Mouse (Mus musculus) liver, embryonic 15.5 days (tissue): ENCODE results near the gene Odf3l2. TPM values are rescaled to one million over a fixed set of nuclear protein-coding genes. Genes with fewer than 3 reads are reported as not detected.

Experiments
- ATAC-seq: fragments of 200-750 bp; cut with Nextera tagmentation; 2 replicates; pipeline ENCODE4 v1.8.0; 2017; ENCODE audit warnings: moderate number of reproducible peaks, mild to moderate bottlenecking, moderate library complexity; ENCODE audit not compliant: insufficient read depth
- H3K27ac ChIP-seq: fragments of 300-500 bp; sonication (generic); replicated peaks from 2 replicates; pipeline ENCODE4 v1.5.1; 2015; ENCODE audit warnings: mild to moderate bottlenecking, inconsistent platforms
- H3K27me3 ChIP-seq: fragments of 300-500 bp; sonication (generic); 2 replicates; pipeline ENCODE4 v1.6.1; 2015; ENCODE audit warnings: mild to moderate bottlenecking, inconsistent platforms
- H3K36me3 ChIP-seq: fragments of 300-500 bp; sonication (generic); replicated peaks from 2 replicates; pipeline ENCODE4 v1.6.1; 2015; ENCODE audit warnings: moderate library complexity, mild to moderate bottlenecking, inconsistent platforms
- H3K4me1 ChIP-seq: fragments of 300-500 bp; sonication (generic); replicated peaks from 2 replicates; pipeline ENCODE4 v1.6.1; 2015; ENCODE audit warnings: inconsistent platforms
- H3K4me2 ChIP-seq: fragments of 300-500 bp; sonication (generic); 2 replicates; pipeline ENCODE4 v1.6.1; 2015; ENCODE audit warnings: moderate library complexity, mild to moderate bottlenecking, inconsistent platforms
- H3K4me3 ChIP-seq: fragments of 300-500 bp; sonication (generic); replicated peaks from 2 replicates; pipeline ENCODE4 v1.5.1; 2015; ENCODE audit warnings: mild to moderate bottlenecking, inconsistent platforms
- H3K9ac ChIP-seq: fragments of 300-500 bp; sonication (generic); 2 replicates; pipeline ENCODE4 v1.6.1; 2015; ENCODE audit warnings: moderate library complexity, mild to moderate bottlenecking, inconsistent platforms
- H3K9me3 ChIP-seq: fragments of 300-500 bp; sonication (generic); replicated peaks from 2 replicates; pipeline ENCODE4 v1.6.1; 2016; ENCODE audit warnings: inconsistent platforms
- WGBS: fragments of 180-500 bp; shearing (Covaris S2); methylation state at CpG from one replicate; pipeline ENCODE4 v1.1.7; 2015; ENCODE audit warnings: mixed read lengths; ENCODE audit not compliant: insufficient replicate concordance; 5-methylcytosine and 5-hydroxymethylcytosine counted together
- polyA plus RNA-seq: library from polyadenylated mRNA; unstranded; fragments of >200 nt; fragmentation: Nextera tagmentation; extraction: Ambion mirVana; gene quantifications from 2 replicates; pipeline ENCODE4 v1.2.1, GENCODE M21; 2015

Gene Odf3l2
- polyA plus RNA-seq, 1 experiment from 2014 or later, result not detected

- Histone ChIP-seq H3K9me3 (no peaks in the 10 kb centered on the region), H3K27me3 (no peaks in the 10 kb centered on the region; the same call in 1 of the 2 replicates), H3K4me2 (peak overlapping the region; percentile 89), H3K4me1 (peaks cover 45% of the 10 kb centered on the region), H3K4me3 (peak overlapping the region; percentile 72), H3K36me3 (peaks cover 55% of the 10 kb centered on the region), H3K9ac (peak overlapping the region; percentile 84), H3K27ac (peak overlapping the region; percentile 99)
- no peak for ATAC-seq
- WGBS, result 73% methylated on average over 6 of the region's 6 CpGs
Observed at GRCm38 (mm10) chr10:79683726-79684640, 38.4 kb upstream of the Odf3l2 start.

DNA sequence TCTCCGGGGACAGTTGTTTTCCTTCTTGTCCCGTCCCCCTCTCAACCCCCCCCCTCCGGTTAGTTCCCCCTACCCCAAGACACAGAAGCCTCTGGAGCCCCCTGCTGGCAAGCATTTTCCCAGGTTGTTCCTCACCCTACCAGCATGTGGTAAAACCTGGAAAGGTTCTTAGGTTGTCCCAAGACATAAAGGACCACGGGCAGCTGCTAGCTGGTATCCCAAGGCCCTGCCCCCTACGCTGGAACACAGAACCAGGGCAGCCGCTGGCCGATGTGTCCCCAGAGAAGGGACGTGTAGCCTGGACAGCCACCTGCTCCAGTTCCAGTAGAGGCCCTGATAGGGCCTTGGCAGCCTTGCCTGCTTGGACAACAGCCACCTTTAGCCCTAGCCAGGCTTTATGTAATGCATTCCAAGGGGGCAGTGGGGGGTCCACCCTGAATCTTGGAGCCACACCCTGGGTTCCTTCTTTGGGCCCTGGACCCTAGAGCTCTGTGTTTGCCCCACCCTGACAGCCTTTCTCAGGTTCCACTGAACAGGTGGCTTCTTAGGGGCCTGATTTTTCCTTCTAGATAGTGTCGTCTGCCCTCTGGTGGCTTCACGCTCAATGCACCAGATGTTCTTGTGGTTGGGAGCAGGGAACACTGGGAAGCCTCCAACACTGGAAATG lies 37.5 kb upstream of the Odf3l2 start:
- H3K4me2 ChIP-seq, result peak overlapping the region; percentile 89
- H3K9ac ChIP-seq, result peak overlapping the region; percentile 84
- H3K27me3 ChIP-seq, result no peaks in the 10 kb centered on the region; the same call in 1 of the 2 replicates
- H3K36me3 ChIP-seq, result peaks cover 46% of the 10 kb centered on the region
- peak overlapping the region; percentile 99 for H3K27ac ChIP-seq
- H3K4me3 ChIP-seq, result peak overlapping the region; percentile 72
- no peak for ATAC-seq
- H3K9me3 ChIP-seq, result no peaks in the 10 kb centered on the region
- under 1% methylated on average over 10 of the region's 10 CpGs for WGBS
- H3K4me1 ChIP-seq, result peaks cover 45% of the 10 kb centered on the region

DNA sequence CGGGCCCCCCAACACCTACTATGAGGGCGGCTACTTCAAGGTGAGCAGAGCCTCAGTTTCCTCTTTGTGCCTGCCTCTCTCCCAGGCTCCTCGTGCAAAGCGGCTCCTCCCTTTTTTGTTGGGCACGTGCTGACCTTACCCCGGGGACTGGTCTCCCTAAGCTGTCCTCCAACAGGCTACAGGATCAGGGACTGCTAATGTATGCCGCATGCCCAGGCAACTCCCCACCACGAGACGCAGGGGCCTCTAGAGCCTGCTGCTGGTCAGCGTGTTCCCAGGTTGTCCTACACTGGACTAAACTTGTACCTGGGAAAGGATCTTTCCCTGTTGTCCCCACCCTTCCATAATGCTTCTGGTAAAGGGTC lies 37.0 kb upstream of the Odf3l2 start:
- WGBS, result 0% methylated on average over 10 of the region's 10 CpGs
- peak overlapping the region; percentile 89 for H3K4me2 ChIP-seq
- no peak for ATAC-seq
- no peaks in the 10 kb centered on the region; the same call in 1 of the 2 replicates for H3K27me3 ChIP-seq
- peak overlapping the region; percentile 72 for H3K4me3 ChIP-seq
- peak overlapping the region; percentile 84 for H3K9ac ChIP-seq
- H3K27ac ChIP-seq, result peak overlapping the region; percentile 99
- H3K36me3 ChIP-seq, result peaks cover 41% of the 10 kb centered on the region
- peaks cover 45% of the 10 kb centered on the region for H3K4me1 ChIP-seq
- no peaks in the 10 kb centered on the region for H3K9me3 ChIP-seq

GRCm38 (mm10) chr10:79681591-79682245 lies 36.2 kb upstream of the Odf3l2 start, which contains the start of gene Cdc34:
Gene Cdc34, plus strand, starts transcription at chr10:79682195.
- peak within 1 kb of the TSS; percentile 72 for H3K4me3 ChIP-seq
- WGBS, result under 1% methylated on average over 79 of the region's 84 CpGs

GRCm38 (mm10) chr10:79680606-79681495 lies 35.3 kb upstream of the Odf3l2 start:
- Histone ChIP-seq H3K27ac (peak overlapping the region; percentile 99), H3K9ac (peak overlapping the region; percentile 84), H3K4me2 (peak overlapping the region; percentile 89), H3K27me3 (no peaks in the 10 kb centered on the region; the same call in 1 of the 2 replicates), H3K4me3 (peak overlapping the region; percentile 72), H3K36me3 (peaks cover 24% of the 10 kb centered on the region), H3K9me3 (no peaks in the 10 kb centered on the region), H3K4me1 (peaks cover 45% of the 10 kb centered on the region)
- ATAC-seq, result peak; percentile 2; the same call in 1 of the 2 replicates
- 28% methylated on average over 11 of the region's 11 CpGs for WGBS

More at GRCm38 (mm10) chr10:79681591-79682245, 36.2 kb upstream of the Odf3l2 start, which contains the start of gene Cdc34:
- Histone ChIP-seq H3K4me2 (peak within 1 kb of the TSS; percentile 89), H3K27me3 (no peaks in the 10 kb centered on the region; the same call in 1 of the 2 replicates), H3K9me3 (no peaks in the 10 kb centered on the region), H3K36me3 (peaks cover 33% of the 10 kb centered on the region), H3K4me1 (peaks cover 45% of the 10 kb centered on the region), H3K27ac (peak within 1 kb of the TSS; percentile 99), H3K9ac (peak within 1 kb of the TSS; percentile 84)
- ATAC-seq, result peak; percentile 92

GRCm38 (mm10) chr10:79675346-79676035 lies 30.0 kb upstream of the Odf3l2 start:
- Histone ChIP-seq H3K4me3 (no peak overlapping the region), H3K4me2 (no peak overlapping the region), H3K9ac (no peak overlapping the region), H3K4me1 (peaks cover 23% of the 10 kb centered on the region), H3K27ac (no peak overlapping the region), H3K36me3 (no peaks in the 10 kb centered on the region; the same call in 1 of the 2 replicates), H3K9me3 (no peaks in the 10 kb centered on the region), H3K27me3 (no peaks in the 10 kb centered on the region; the same call in 1 of the 2 replicates)
- WGBS, result 72% methylated on average over 44 of the region's 44 CpGs
- no peak for ATAC-seq

- H3K27me3 ChIP-seq, result peaks cover 2% of the 10 kb centered on the region; the same call in 1 of the 2 replicates
- peaks cover 32% of the 10 kb centered on the region for H3K4me1 ChIP-seq
- H3K9ac ChIP-seq, result no peak overlapping the region
- ATAC-seq, result no peak
- no peak overlapping the region for H3K27ac ChIP-seq
- H3K4me3 ChIP-seq, result no peak overlapping the region
- WGBS, result 80% methylated on average over 3 of the region's 3 CpGs
- no peak overlapping the region for H3K4me2 ChIP-seq
- no peaks in the 10 kb centered on the region; the same call in 1 of the 2 replicates for H3K36me3 ChIP-seq
- no peaks in the 10 kb centered on the region for H3K9me3 ChIP-seq
Observed at GRCm38 (mm10) chr10:79673054-79673453, 27.5 kb upstream of the Odf3l2 start.

DNA sequence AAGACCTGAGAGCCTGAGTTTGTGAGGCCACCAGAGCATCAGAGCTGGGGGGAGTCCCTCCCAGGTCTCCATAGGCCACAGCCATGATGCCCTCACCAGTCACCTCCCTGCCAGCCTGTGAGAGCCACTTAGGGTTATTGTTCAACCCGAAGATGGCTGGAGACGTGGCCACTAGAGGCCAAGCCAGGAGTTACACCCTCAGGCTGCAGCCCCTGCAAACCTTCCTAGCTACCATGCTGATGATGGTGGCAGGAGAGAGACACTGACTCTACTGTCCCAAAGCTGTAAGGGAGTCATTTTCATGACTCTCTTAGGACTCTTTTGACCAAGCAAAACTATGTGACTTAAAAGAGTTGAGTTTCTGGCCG lies 26.5 kb upstream of the Odf3l2 start:
- no peak for ATAC-seq
- H3K27me3 ChIP-seq, result peaks cover 5% of the 10 kb centered on the region; the same call in 1 of the 2 replicates
- H3K9me3 ChIP-seq, result no peaks in the 10 kb centered on the region
- H3K4me3 ChIP-seq, result no peak overlapping the region
- peaks cover 33% of the 10 kb centered on the region for H3K4me1 ChIP-seq
- no peak overlapping the region for H3K27ac ChIP-seq
- WGBS, result 57% methylated on average over 3 of the region's 3 CpGs
- H3K36me3 ChIP-seq, result no peaks in the 10 kb centered on the region; the same call in 1 of the 2 replicates
- no peak overlapping the region for H3K4me2 ChIP-seq
- no peak overlapping the region for H3K9ac ChIP-seq

GRCm38 (mm10) chr10:79671396-79672087 lies 26.0 kb upstream of the Odf3l2 start:
- Histone ChIP-seq H3K4me1 (peaks cover 33% of the 10 kb centered on the region), H3K36me3 (no peaks in the 10 kb centered on the region; the same call in 1 of the 2 replicates), H3K4me3 (no peak overlapping the region), H3K4me2 (no peak overlapping the region), H3K9me3 (no peaks in the 10 kb centered on the region), H3K27ac (no peak overlapping the region), H3K9ac (no peak overlapping the region), H3K27me3 (peaks cover 5% of the 10 kb centered on the region; the same call in 1 of the 2 replicates)
- no peak for ATAC-seq
- 55% methylated on average over 6 of the region's 6 CpGs for WGBS
